Mouse (Mus musculus): ENCODE data around the gene Chst5.
A peak's percentile ranks its signal among the peaks of the same experiment; 100 is the strongest.
"Not testable (repeated sequence)": the region's sequence is repeated elsewhere in the genome, so short reads cannot be mapped to it uniquely, and the experiment has no call there.

The Chst5 gene

GRCm38 (mm10) chr8:111870379-111870778 lies 39.9 kb downstream of the Chst5 start:
- no peak for DNase-seq

GRCm38 (mm10) chr8:111868664-111869063 lies 41.6 kb downstream of the Chst5 start:
- no peak for DNase-seq

GRCm38 (mm10) chr8:111865857-111866256 lies 44.4 kb downstream of the Chst5 start:
- DNase-seq = no peak

GRCm38 (mm10) chr8:111865130-111865852 lies 45.0 kb downstream of the Chst5 start:
- DNase-seq = no peak

GRCm38 (mm10) chr8:111864648-111865047 lies 45.6 kb downstream of the Chst5 start:
- no peak for DNase-seq

GRCm38 (mm10) chr8:111863280-111863679 lies 47.0 kb downstream of the Chst5 start:
- DNase-seq = no peak

GRCm38 (mm10) chr8:111855977-111856376 lies 54.3 kb downstream of the Chst5 start:
- no peak for DNase-seq

- DNase-seq = peak; percentile 95
Observed at GRCm38 (mm10) chr8:111853861-111854501, 56.3 kb downstream of the Chst5 start, which contains the start of gene Cfdp1. TSS of gene Cfdp1 (minus strand) at chr8:111854291.

- not testable (repeated sequence) for DNase-seq
Observed at GRCm38 (mm10) chr8:111853219-111853618, 57.0 kb downstream of the Chst5 start.

- DNase-seq = no peak
Observed at GRCm38 (mm10) chr8:111846746-111847145, 63.5 kb downstream of the Chst5 start.

All from right cerebral cortex, postnatal 25 days (tissue).